Mouse (Mus musculus) testis, adult 2 months (tissue): ENCODE measurements around the gene Eva1c.

ENCODE experiments used
- CTCF ChIP-seq: fragments of 200-500 bp; IDR thresholded peaks from 2 replicates; pipeline ENCODE4 v1.5.1; 2012; ENCODE audit warnings: low read depth, mild to moderate bottlenecking, inconsistent platforms, low read length, moderate library complexity; ENCODE audit not compliant: control insufficient read depth, insufficient read depth, insufficient replicate concordance
- POLR2A ChIP-seq: fragments of 200-500 bp; IDR thresholded peaks from 2 replicates; pipeline ENCODE4 v1.6.1; 2012; ENCODE audit warnings: low read depth, mild to moderate bottlenecking, inconsistent platforms, low read length, moderate library complexity; ENCODE audit not compliant: control insufficient read depth

DNA sequence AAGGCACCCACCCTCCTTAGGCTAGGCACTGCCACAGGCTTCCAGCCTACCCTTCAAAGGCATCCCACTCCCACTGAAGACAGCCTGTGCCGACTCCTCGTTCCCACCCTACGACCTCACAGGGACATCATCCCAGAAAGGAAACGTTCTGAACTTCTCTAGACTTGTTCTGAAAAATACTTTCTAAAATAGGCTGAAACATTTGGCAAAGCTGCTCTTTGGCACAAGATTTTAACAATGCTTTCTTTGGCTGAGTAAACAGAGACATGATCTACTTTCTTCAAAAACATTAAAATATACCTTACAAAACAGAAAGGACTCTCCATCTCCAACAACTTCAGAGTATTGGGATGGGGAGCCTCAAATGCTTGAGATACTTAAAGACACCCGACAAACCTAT lies 25.3 kb upstream of the Eva1c start:
- TF ChIP-seq CTCF (no peak), POLR2A (no peak)
